Mouse (Mus musculus) erythroblast, embryonic 14.5 days (primary cell): Measurements from ENCODE around the gene Klhdc8a.

Experiments used
- GATA1 ChIP-seq: IDR thresholded peaks from 2 replicates; pipeline ENCODE4 v1.6.1; 2012; ENCODE audit warnings: low read length, inconsistent platforms, mixed read lengths
- TAL1 ChIP-seq: IDR thresholded peaks from 3 replicates; pipeline ENCODE4 v1.6.1; 2012; ENCODE audit warnings: low read length, inconsistent platforms, mixed read lengths

GRCm38 (mm10) chr1:132281523-132282176 lies 16.8 kb upstream of the Klhdc8a start:
- no peak for TF ChIP-seq GATA1
- no peak for TF ChIP-seq TAL1
